Mouse (Mus musculus) olfactory bulb, adult 2 months (tissue): ENCODE measurements around the gene 1700001L19Rik. TPM values are rescaled to one million over a fixed set of nuclear protein-coding genes. Genes with fewer than 3 reads are reported as not detected.

Experiments
- H3K27ac ChIP-seq: fragments of 200-500 bp; 2 replicates; pipeline ENCODE4 v1.5.1; 2012; ENCODE audit warnings: low read depth, low read length; ENCODE audit not compliant: insufficient read depth
- H3K4me1 ChIP-seq: fragments of 200-500 bp; 2 replicates; pipeline ENCODE4 v1.6.1; 2012; ENCODE audit warnings: low read length; ENCODE audit not compliant: control insufficient read depth, insufficient read depth
- H3K4me3 ChIP-seq: fragments of 200-500 bp; 2 replicates; pipeline ENCODE4 v1.5.1; 2012; ENCODE audit warnings: mild to moderate bottlenecking, low read depth, low read length, moderate library complexity; ENCODE audit not compliant: insufficient read depth
- CTCF ChIP-seq: fragments of 200-500 bp; IDR thresholded peaks from 2 replicates; pipeline ENCODE4 v1.5.1; 2012; ENCODE audit warnings: low read depth, mild to moderate bottlenecking, low read length, moderate library complexity; ENCODE audit not compliant: insufficient read depth
- POLR2A ChIP-seq: fragments of 200-500 bp; IDR thresholded peaks from 2 replicates; pipeline ENCODE4 v1.6.1; 2012; ENCODE audit warnings: mild to moderate bottlenecking, low read depth, low read length, moderate library complexity; ENCODE audit not compliant: insufficient read depth
- WGBS: fragments of 180-500 bp; shearing (Covaris S2); methylation state at CpG from one replicate; pipeline ENCODE4 v1.1.7; 2018; 5-methylcytosine and 5-hydroxymethylcytosine counted together
- polyA plus RNA-seq: library from polyadenylated mRNA; stranded (reverse); fragments of >200 nt; gene quantifications from 2 replicates; pipeline ENCODE4 v1.2.4, GENCODE M21; 2012; ENCODE audit warnings: low replicate concordance; ENCODE audit not compliant: missing spikeins, insufficient read depth, insufficient read length

1700001L19Rik gene
- polyA plus RNA-seq, 1 experiment, result not detected

- H3K4me1 ChIP-seq, result peaks cover 6% of the 10 kb centered on the region
- H3K4me3 ChIP-seq, result peak overlapping the region; percentile 81
- TF ChIP-seq POLR2A (no peak), CTCF (no peak)
- H3K27ac ChIP-seq, result no peak overlapping the region
- 20% methylated on average over 14 of the region's 14 CpGs for WGBS
Measured at GRCm38 (mm10) chr13:68581086-68581740, 16.0 kb upstream of the 1700001L19Rik start.

GRCm38 (mm10) chr13:68581747-68582516 is 15.3 kb upstream of the 1700001L19Rik start, which contains the start of the genes Mtrr and Fastkd3:
Gene Mtrr, minus strand, starts transcription at chr13:68582149.
Gene Fastkd3, plus strand, starts transcription at chr13:68582234.
- under 1% methylated on average over 81 of the region's 81 CpGs for WGBS
- Histone ChIP-seq H3K27ac (no peak within 1 kb of the TSS), H3K4me3 (peak within 1 kb of the TSS; percentile 81), H3K4me1 (peaks cover 6% of the 10 kb centered on the region)
- TF ChIP-seq POLR2A (peak; percentile 95), CTCF (no peak)

- Histone ChIP-seq H3K4me3 (peak overlapping the region; percentile 81), H3K27ac (no peak overlapping the region), H3K4me1 (peaks cover 6% of the 10 kb centered on the region)
- under 1% methylated on average over 11 of the region's 11 CpGs for WGBS
- TF ChIP-seq POLR2A, result no peak
- no peak for TF ChIP-seq CTCF
Measured at GRCm38 (mm10) chr13:68582517-68582780, 14.8 kb upstream of the 1700001L19Rik start.

GRCm38 (mm10) chr13:68583961-68584360 is 13.3 kb upstream of the 1700001L19Rik start:
- Histone ChIP-seq H3K4me1 (peaks cover 6% of the 10 kb centered on the region), H3K4me3 (no peak overlapping the region), H3K27ac (no peak overlapping the region)
- no peak for TF ChIP-seq POLR2A
- WGBS, result 93% methylated on average over 11 of the region's 11 CpGs

GRCm38 (mm10) chr13:68585441-68585840 is 11.8 kb upstream of the 1700001L19Rik start:
- TF ChIP-seq POLR2A (no peak), CTCF (no peak)
- Histone ChIP-seq H3K27ac (no peak overlapping the region), H3K4me3 (no peak overlapping the region), H3K4me1 (peaks cover 6% of the 10 kb centered on the region)
- WGBS, result 84% methylated on average over 7 of the region's 7 CpGs

GRCm38 (mm10) chr13:68588352-68588751 is 8.9 kb upstream of the 1700001L19Rik start:
- Histone ChIP-seq H3K4me3 (no peak overlapping the region), H3K27ac (no peak overlapping the region), H3K4me1 (peaks cover 9% of the 10 kb centered on the region)
- TF ChIP-seq POLR2A (no peak), CTCF (no peak)

GRCm38 (mm10) chr13:68593797-68594196 is 3.4 kb upstream of the 1700001L19Rik start:
- TF ChIP-seq POLR2A (no peak), CTCF (no peak)
- no peak overlapping the region for H3K27ac ChIP-seq
- WGBS, result 83% methylated on average over 1 of the region's 1 CpGs
- H3K4me1 ChIP-seq, result peaks cover 12% of the 10 kb centered on the region
- H3K4me3 ChIP-seq, result no peak overlapping the region

- 14% methylated on average over 13 of the region's 13 CpGs for WGBS
- no peak for TF ChIP-seq POLR2A
- no peak for TF ChIP-seq CTCF
- Histone ChIP-seq H3K4me1 (peaks cover 11% of the 10 kb centered on the region), H3K27ac (no peak overlapping the region), H3K4me3 (peak overlapping the region; percentile 45)
Measured at GRCm38 (mm10) chr13:68597667-68598066, 446 bp downstream of the 1700001L19Rik start.

- no peak for TF ChIP-seq POLR2A
- 0 out of 2 replicates have a peak, but pooled peaks have one; percentile 17 for TF ChIP-seq CTCF
- no peak overlapping the region for H3K27ac ChIP-seq
- peaks cover 11% of the 10 kb centered on the region for H3K4me1 ChIP-seq
- H3K4me3 ChIP-seq, result no peak overlapping the region
Measured at GRCm38 (mm10) chr13:68598953-68599352, 1.7 kb downstream of the 1700001L19Rik start.
